In genomic region chr13:59229111-59229541, GRCm38 (mm10) we compare ENCODE assay signal across 23 mouse cellular contexts.
DNase-seq lines count a peak whose midpoint lies in the region; ATAC-seq and TF ChIP-seq lines count a peak whose summit lies in the region.
"Had no signal": no experiment of that assay in that cellular context is flagged by ENCODE, and none has a peak within 500 bp of the region (broad histone marks: within the 10 kb centered on the region; RNA-seq: fewer than 3 reads in every experiment).

No protein-coding gene starts in this region.

- H3K4me2 ChIP-seq in kidney, embryonic 16.5 days (replicated peaks; ENCODE audit: low read depth, low read length), result no peak overlapping the region
- H3K4me2 ChIP-seq: heart, embryonic 11.5 days; hindbrain, embryonic 12.5 days; limb, embryonic 12.5 days; liver, embryonic 13.5 days; midbrain, embryonic 15.5 days; neural tube, embryonic 15.5 days had no signal

- H3K4me3 ChIP-seq in kidney, embryonic 16.5 days (ENCODE audit: low read length), result no peak overlapping the region
- peak overlapping the region in 1 of 2 experiments; percentile 2; a peak in 2 of 4 replicates for H3K4me3 ChIP-seq in MEL (ENCODE audit: control insufficient read depth in 1 of 2, insufficient read depth in 1 of 2, low read depth in 2 of 2, low read length in 2 of 2)
- H3K4me3 ChIP-seq: embryonic facial prominence, embryonic 10.5 days; hindbrain, embryonic 12.5 days; limb, embryonic 12.5 days; liver, embryonic 13.5 days; megakaryocyte, embryonic 14.5 days; midbrain, embryonic 15.5 days; neural tube, embryonic 15.5 days had no signal

- intact Hi-C loops in left cerebral cortex, postnatal 4 days (cut with DNase I), result no loop called here

- no peaks in the 10 kb centered on the region; the same call in 1 of the 2 replicates for H3K79me2 ChIP-seq in MEL (ENCODE audit: control insufficient read depth, insufficient read depth, low read length, poor library complexity)

- no peak for TF ChIP-seq EP300 in MEL (IDR thresholded peaks at IDR 0.05; ENCODE audit: low read depth in 1 of 2, low read length in 2 of 2)

- H3K27me3 ChIP-seq in kidney, embryonic 16.5 days (ENCODE audit: insufficient read depth, low read length), result no peaks in the 10 kb centered on the region
- H3K27me3 ChIP-seq in MEL (ENCODE audit: control insufficient read depth in 1 of 2, insufficient read depth in 2 of 2, low read length in 2 of 2), result no peaks in the 10 kb centered on the region
- H3K27me3 ChIP-seq: hindbrain, embryonic 12.5 days; limb, embryonic 12.5 days; liver, embryonic 13.5 days; megakaryocyte, embryonic 14.5 days; midbrain, embryonic 15.5 days; neural tube, embryonic 15.5 days; Patski had no signal

- no peak overlapping the region for H3K9ac ChIP-seq in kidney, embryonic 16.5 days (replicated peaks; ENCODE audit: low read length)
- peak overlapping the region; percentile 66 for H3K9ac ChIP-seq in MEL (ENCODE audit: control insufficient read depth, low read depth, low read length, poor library complexity, severe bottlenecking)
- H3K9ac ChIP-seq: hindbrain, embryonic 12.5 days; limb, embryonic 12.5 days; liver, embryonic 13.5 days; midbrain, embryonic 15.5 days; neural tube, embryonic 15.5 days had no signal

- TF ChIP-seq POLR2A in MEL (IDR thresholded peaks at IDR 0.05; ENCODE audit: control insufficient read depth in 1 of 2, insufficient read depth in 1 of 2, low read depth in 1 of 2, low read length in 2 of 2, poor library complexity in 1 of 2), result peak in 1 of 2 experiments; percentile 62; a peak in 1 of 4 replicates

- TF ChIP-seq CTCF in MEL (IDR thresholded peaks at IDR 0.05 in 2 of 3, conservative IDR thresholded peaks at IDR 0.05 in 1 of 3; ENCODE audit: control insufficient read depth in 1 of 3, insufficient read depth in 1 of 3, low read depth in 2 of 3, low read length in 3 of 3, poor library complexity in 1 of 3, severe bottlenecking in 1 of 3), result no peak

- ATAC-seq in kidney, embryonic 16.5 days (ENCODE audit: low FRiP score, low TSS enrichment), result peak; percentile 39; the same call in 1 of the 2 replicates
- ATAC-seq: forebrain, embryonic 14.5 days; midbrain, embryonic 15.5 days; Patski had no signal

- peaks cover 3% of the 10 kb centered on the region; the same call in 1 of the 2 replicates for H3K9me3 ChIP-seq in kidney, embryonic 16.5 days (ENCODE audit: low read length)
- no peaks in the 10 kb centered on the region for H3K9me3 ChIP-seq in MEL (replicated peaks; ENCODE audit: insufficient read depth, low read length)
- H3K9me3 ChIP-seq: embryonic facial prominence, embryonic 10.5 days; hindbrain, embryonic 12.5 days; limb, embryonic 12.5 days; liver, embryonic 13.5 days; midbrain, embryonic 15.5 days; neural tube, embryonic 15.5 days had no signal

- no peak for DNase-seq in kidney, adult 8-10 months
- DNase-seq in MEL (ENCODE audit: low read depth, low spot score) (peak; percentile 89), MEL-GATA-1-ER (ENCODE audit: extremely low read depth, low read depth) (peak; percentile 86)
- peak; percentile 11 for DNase-seq in lung, postnatal 36 days
- no peak for DNase-seq in right cerebral cortex, postnatal 25 days
- no peak for DNase-seq in spleen, postnatal 36 days (ENCODE audit: low spot score in 2 of 2)
- no peak for DNase-seq in left cerebral cortex, postnatal 4 days
- DNase-seq: adrenal gland, postnatal 36 days; cerebellum, adult 2 months; heart, postnatal 10 days; kidney, adult 18-20 months; liver, embryonic 13.5 days; thymus, postnatal 4 days had no signal

- no peak for TF ChIP-seq RAD21 in MEL (IDR thresholded peaks at IDR 0.05; ENCODE audit: low read depth, low read length)

- 80% methylated on average over 6 of the region's 6 CpGs for WGBS in kidney, embryonic 16.5 days

- 0 out of 2 replicates have a peak, but pooled peaks cover 7% of the 10 kb centered on the region for H3K4me1 ChIP-seq in kidney, embryonic 16.5 days (ENCODE audit: insufficient read depth, low read length)
- H3K4me1 ChIP-seq in MEL (ENCODE audit: control insufficient read depth in 1 of 2, insufficient read depth in 2 of 2, low read length in 2 of 2), result peaks cover 14 to 44% of the 10 kb centered on the region in 2 experiments
- H3K4me1 ChIP-seq: embryonic facial prominence, embryonic 10.5 days; liver, embryonic 13.5 days; megakaryocyte, embryonic 14.5 days; midbrain, embryonic 15.5 days had no signal

- H3K36me3 ChIP-seq in kidney, embryonic 16.5 days (ENCODE audit: insufficient read depth, low read length), result no peaks in the 10 kb centered on the region
- H3K36me3 ChIP-seq in MEL (ENCODE audit: control insufficient read depth in 1 of 2, insufficient read depth in 2 of 2, low read length in 2 of 2), result peaks cover 0 to 31% of the 10 kb centered on the region in 2 experiments; a peak in 2 of 4 replicates
- H3K36me3 ChIP-seq: embryonic facial prominence, embryonic 10.5 days; hindbrain, embryonic 12.5 days; limb, embryonic 12.5 days; liver, embryonic 13.5 days; midbrain, embryonic 15.5 days; neural tube, embryonic 15.5 days had no signal

- H3K27ac ChIP-seq in kidney, embryonic 16.5 days (ENCODE audit: low read length), result no peak overlapping the region
- H3K27ac ChIP-seq in MEL (ENCODE audit: control insufficient read depth, low read depth, low read length), result peak overlapping the region; percentile 100
- H3K27ac ChIP-seq: embryonic facial prominence, embryonic 10.5 days; hindbrain, embryonic 12.5 days; limb, embryonic 12.5 days; liver, embryonic 13.5 days; midbrain, embryonic 15.5 days; neural tube, embryonic 15.5 days had no signal

TF ChIP-seq in MEL, 35 proteins besides CTCF, POLR2A, EP300 and RAD21:
- TF ChIP-seq NELFE (IDR thresholded peaks at IDR 0.05; ENCODE audit: low read depth, low read length) (peak; percentile 6; the same call in 1 of the 2 replicates), ZMIZ1 (IDR thresholded peaks at IDR 0.05; ENCODE audit: low read depth, low read length) (no peak), GABPA (IDR thresholded peaks at IDR 0.05; ENCODE audit: low read depth, low read length) (no peak), UBTF (IDR thresholded peaks at IDR 0.05; ENCODE audit: borderline replicate concordance, insufficient read depth, low read depth, low read length) (no peak), TBP (IDR thresholded peaks at IDR 0.05; ENCODE audit: low read depth, low read length) (peak; percentile 72), MYC (IDR thresholded peaks at IDR 0.05; ENCODE audit: low read depth, low read length) (peak; percentile 93), GATA1 (IDR thresholded peaks at IDR 0.05; ENCODE audit: low read depth, low read length) (no peak), TCF12 (IDR thresholded peaks at IDR 0.05; ENCODE audit: low read depth, low read length) (no peak), CHD1 (IDR thresholded peaks at IDR 0.05; ENCODE audit: low read depth, low read length) (0 out of 2 replicates have a peak, but pooled peaks have one; percentile 4), HCFC1 (IDR thresholded peaks at IDR 0.05; ENCODE audit: low read depth, low read length) (no peak; the same call in 1 of the 2 replicates), POLR2AphosphoS5 (IDR thresholded peaks at IDR 0.05; ENCODE audit: borderline replicate concordance, low read depth, low read length) (no peak), MEF2A (IDR thresholded peaks at IDR 0.05; ENCODE audit: extremely low read depth, insufficient replicate concordance, low read depth, low read length, poor library complexity, severe bottlenecking) (no peak), MXI1 (IDR thresholded peaks at IDR 0.05; ENCODE audit: low read depth, low read length) (peak; percentile 69), JUND (IDR thresholded peaks at IDR 0.05; ENCODE audit: low read depth, low read length) (no peak), E2F4 (IDR thresholded peaks at IDR 0.05; ENCODE audit: borderline replicate concordance, low read depth, low read length) (no peak), MAX (IDR thresholded peaks at IDR 0.05; ENCODE audit: low read length) (peak; percentile 84)

Comparison
In these comparisons a context has a peak if more than half of its experiments do, and no peak if none do; other contexts are left out.
1. DNase-seq: peak in MEL (single experiment), MEL-GATA-1-ER (single experiment) and lung, postnatal 36 days (single experiment); none in kidney, adult 8-10 months (0 of 2), right cerebral cortex, postnatal 25 days (single experiment), spleen, postnatal 36 days (0 of 2) and left cerebral cortex, postnatal 4 days (single experiment).